Mouse (Mus musculus) intestine, embryonic 16.5 days (tissue): ENCODE results near the gene Ndufv3. TPM values are rescaled to one million over a fixed set of nuclear protein-coding genes. Genes with fewer than 3 reads are reported as not detected.

Source experiments
- ATAC-seq: fragments of 200-750 bp; cut with Nextera tagmentation; 2 replicates; pipeline ENCODE4 v1.8.0; 2017; ENCODE audit warnings: moderate TSS enrichment, moderate library complexity
- H3K27ac ChIP-seq: fragments of 300-500 bp; sonication (generic); 2 replicates; pipeline ENCODE4 v1.5.1; 2014; ENCODE audit warnings: mild to moderate bottlenecking, low read length
- H3K27me3 ChIP-seq: fragments of 300-500 bp; sonication (generic); replicated peaks from 2 replicates; pipeline ENCODE4 v1.6.1; 2014; ENCODE audit warnings: low read length, control low read depth, mixed read lengths; ENCODE audit not compliant: control insufficient read depth, insufficient read depth
- H3K36me3 ChIP-seq: fragments of 300-500 bp; sonication (generic); 2 replicates; pipeline ENCODE4 v1.6.1; 2014; ENCODE audit warnings: low read length, control low read depth; ENCODE audit not compliant: control insufficient read depth, insufficient read depth
- H3K4me1 ChIP-seq: fragments of 300-500 bp; sonication (generic); 2 replicates; pipeline ENCODE4 v1.6.1; 2014; ENCODE audit warnings: low read length, control low read depth, mixed read lengths; ENCODE audit not compliant: control insufficient read depth, insufficient read depth
- H3K4me2 ChIP-seq: fragments of 300-500 bp; sonication (generic); 2 replicates; pipeline ENCODE4 v1.6.1; 2014; ENCODE audit warnings: low read depth, low read length, control low read depth
- H3K4me3 ChIP-seq: fragments of 300-500 bp; sonication (generic); 2 replicates; pipeline ENCODE4 v1.5.1; 2014; ENCODE audit warnings: mild to moderate bottlenecking, low read length
- H3K9ac ChIP-seq: fragments of 300-500 bp; sonication (generic); 2 replicates; pipeline ENCODE4 v1.6.1; 2014; ENCODE audit warnings: low read depth, low read length
- H3K9me3 ChIP-seq: fragments of 300-500 bp; sonication (generic); 2 replicates; pipeline ENCODE4 v1.6.1; 2016; ENCODE audit warnings: low read length, control low read depth; ENCODE audit not compliant: control insufficient read depth
- WGBS: fragments of 180-500 bp; shearing (Covaris S2); extraction: QIAGEN DNeasy Blood & Tissue Kit; methylation state at CpG from one replicate; pipeline ENCODE4 v1.1.7; 2014; 5-methylcytosine and 5-hydroxymethylcytosine counted together
- polyA plus RNA-seq: library from polyadenylated mRNA; unstranded; fragments of >200 nt; fragmentation: Nextera tagmentation; extraction: Ambion mirVana; gene quantifications from 2 replicates; pipeline ENCODE4 v1.2.1, GENCODE M21; 2015

Ndufv3 gene
- polyA plus RNA-seq, 1 experiment from 2014 or later: 467 TPM

- Histone ChIP-seq H3K9me3 (no peaks in the 10 kb centered on the region), H3K36me3 (no peaks in the 10 kb centered on the region), H3K9ac (no peak overlapping the region), H3K4me2 (no peak overlapping the region), H3K27ac (no peak overlapping the region), H3K4me3 (no peak overlapping the region), H3K27me3 (no peaks in the 10 kb centered on the region), H3K4me1 (peaks cover 21% of the 10 kb centered on the region)
- ATAC-seq: no peak
- WGBS: 88% methylated on average over 11 of the region's 11 CpGs
These were observed 39.3 kb downstream of the Ndufv3 start for GRCm38 (mm10) chr17:31559021-31559789.

- H3K9ac ChIP-seq: peak overlapping the region; percentile 76
- ATAC-seq: 0 out of 2 replicates have a peak, but pooled peaks have one; percentile 0
- no peaks in the 10 kb centered on the region for H3K27me3 ChIP-seq
- H3K9me3 ChIP-seq: no peaks in the 10 kb centered on the region
- peak overlapping the region; percentile 81 for H3K4me2 ChIP-seq
- peak overlapping the region; percentile 51 for H3K4me3 ChIP-seq
- H3K36me3 ChIP-seq: no peaks in the 10 kb centered on the region
- 12% methylated on average over 12 of the region's 12 CpGs for WGBS
- H3K4me1 ChIP-seq: peaks cover 29% of the 10 kb centered on the region
- peak overlapping the region; percentile 86 for H3K27ac ChIP-seq
These were observed 43.7 kb downstream of the Ndufv3 start for GRCm38 (mm10) chr17:31563632-31564014.

- Histone ChIP-seq H3K4me2 (peak within 1 kb of the TSS; percentile 81), H3K4me3 (peak within 1 kb of the TSS; percentile 78), H3K4me1 (peaks cover 34% of the 10 kb centered on the region), H3K27ac (peak within 1 kb of the TSS; percentile 97), H3K27me3 (no peaks in the 10 kb centered on the region), H3K9ac (peak within 1 kb of the TSS; percentile 95), H3K36me3 (no peaks in the 10 kb centered on the region), H3K9me3 (no peaks in the 10 kb centered on the region)
- ATAC-seq: peak; percentile 94
- WGBS: 0% methylated on average over 67 of the region's 72 CpGs
These were observed 44.3 kb downstream of the Ndufv3 start, which contains the start of gene Pknox1 for GRCm38 (mm10) chr17:31564015-31564857. TSS of gene Pknox1 (plus strand) at chr17:31564734.

GRCm38 (mm10) chr17:31564858-31565140 is 44.9 kb downstream of the Ndufv3 start:
- ATAC-seq: no peak
- H3K9ac ChIP-seq: peak overlapping the region; percentile 95
- peak overlapping the region; percentile 97 for H3K27ac ChIP-seq
- H3K9me3 ChIP-seq: no peaks in the 10 kb centered on the region
- no peaks in the 10 kb centered on the region for H3K36me3 ChIP-seq
- peak overlapping the region; percentile 78 for H3K4me3 ChIP-seq
- H3K4me1 ChIP-seq: peaks cover 39% of the 10 kb centered on the region
- 2% methylated on average over 24 of the region's 44 CpGs for WGBS
- H3K4me2 ChIP-seq: peak overlapping the region; percentile 81; the same call in 1 of the 2 replicates
- H3K27me3 ChIP-seq: no peaks in the 10 kb centered on the region

DNA sequence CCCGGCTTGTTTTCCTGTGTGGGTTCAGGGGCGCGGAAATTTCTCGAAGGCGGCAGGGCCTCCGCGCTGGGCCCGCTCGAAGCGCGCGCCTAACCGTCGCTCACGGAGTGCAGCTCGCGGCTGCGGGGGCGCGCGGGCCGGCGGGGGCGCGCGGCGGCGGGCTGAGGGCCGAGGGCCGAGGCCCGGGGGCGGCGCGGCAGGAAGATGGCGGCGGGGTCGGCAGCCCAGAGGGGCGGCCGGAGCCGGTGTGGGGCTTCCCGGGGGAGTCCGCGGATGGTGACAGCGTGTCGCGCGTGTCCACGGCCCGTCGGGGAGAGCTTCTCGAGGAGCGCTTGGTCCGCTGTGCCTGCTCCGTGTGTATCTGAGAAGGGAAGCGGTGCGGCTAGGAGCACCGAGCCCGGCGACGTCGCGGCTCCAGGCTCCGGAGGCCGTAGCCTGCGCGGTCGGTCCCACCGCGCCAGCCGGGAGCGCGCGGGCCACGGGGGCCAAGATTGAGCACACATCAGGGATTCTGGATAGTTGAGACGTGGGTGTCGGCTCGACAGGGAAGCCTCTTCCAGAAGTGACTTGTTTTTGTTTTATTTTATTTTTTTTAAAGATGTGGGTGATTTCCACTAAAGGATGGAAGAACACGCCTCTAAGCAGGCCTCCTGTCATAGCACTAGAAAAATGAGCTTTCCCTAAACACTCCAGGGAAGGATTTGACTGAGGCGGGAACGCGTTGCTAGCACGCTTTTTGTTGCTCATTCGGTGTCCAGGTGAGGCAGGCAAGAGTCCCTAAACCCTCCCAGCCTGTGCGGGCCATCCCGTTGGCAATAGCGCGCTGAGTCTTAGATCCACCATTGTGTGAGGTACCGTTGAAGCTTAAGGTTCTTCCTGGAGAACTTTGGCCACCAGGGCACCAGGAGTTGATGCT is 45.5 kb downstream of the Ndufv3 start:
- peak; percentile 51 for ATAC-seq
- Histone ChIP-seq H3K9me3 (no peaks in the 10 kb centered on the region), H3K4me3 (peak overlapping the region; percentile 78), H3K4me1 (peaks cover 39% of the 10 kb centered on the region), H3K9ac (peak overlapping the region; percentile 95), H3K36me3 (no peaks in the 10 kb centered on the region), H3K27me3 (no peaks in the 10 kb centered on the region), H3K4me2 (peak overlapping the region; percentile 81), H3K27ac (peak overlapping the region; percentile 97)
- WGBS: under 1% methylated on average over 88 of the region's 88 CpGs

- Histone ChIP-seq H3K27ac (no peak overlapping the region), H3K9me3 (no peaks in the 10 kb centered on the region), H3K9ac (peak overlapping the region; percentile 95), H3K4me2 (peak overlapping the region; percentile 81), H3K27me3 (no peaks in the 10 kb centered on the region), H3K4me3 (peak overlapping the region; percentile 78), H3K4me1 (peaks cover 39% of the 10 kb centered on the region), H3K36me3 (no peaks in the 10 kb centered on the region)
- no peak for ATAC-seq
- 75% methylated on average over 6 of the region's 6 CpGs for WGBS
These were observed 46.4 kb downstream of the Ndufv3 start for GRCm38 (mm10) chr17:31566276-31566675.

DNA sequence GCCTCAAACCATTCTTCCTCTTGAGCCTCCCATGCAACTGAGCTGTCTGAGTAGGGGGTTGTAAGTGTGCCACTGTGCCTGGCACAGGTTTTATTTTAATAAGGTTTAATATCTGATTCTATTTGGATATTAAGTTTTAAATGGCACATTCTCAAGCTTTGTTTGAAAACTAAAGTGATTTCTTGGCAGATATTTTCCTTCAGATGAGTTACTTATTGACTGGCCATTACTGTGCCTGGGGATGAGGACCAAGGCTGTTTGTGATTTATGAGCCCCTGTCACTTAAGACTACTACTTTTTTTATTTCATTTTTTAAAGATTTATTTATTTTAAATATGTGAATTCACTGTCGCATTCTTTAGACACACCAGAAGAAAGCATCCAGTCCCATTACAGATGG is 49.8 kb downstream of the Ndufv3 start:
- H3K27ac ChIP-seq: no peak overlapping the region
- no peaks in the 10 kb centered on the region for H3K27me3 ChIP-seq
- no peaks in the 10 kb centered on the region for H3K9me3 ChIP-seq
- no peak overlapping the region for H3K4me3 ChIP-seq
- WGBS: 74% methylated on average over 1 of the region's 1 CpGs
- H3K36me3 ChIP-seq: no peaks in the 10 kb centered on the region
- no peak overlapping the region for H3K9ac ChIP-seq
- no peak overlapping the region for H3K4me2 ChIP-seq
- no peak for ATAC-seq
- H3K4me1 ChIP-seq: peaks cover 32% of the 10 kb centered on the region

GRCm38 (mm10) chr17:31570321-31570925 is 50.5 kb downstream of the Ndufv3 start:
- 80% methylated on average over 9 of the region's 9 CpGs for WGBS
- ATAC-seq: peak; percentile 62
- no peak overlapping the region for H3K9ac ChIP-seq
- no peak overlapping the region for H3K4me3 ChIP-seq
- H3K36me3 ChIP-seq: no peaks in the 10 kb centered on the region
- H3K4me2 ChIP-seq: no peak overlapping the region
- no peaks in the 10 kb centered on the region for H3K9me3 ChIP-seq
- H3K4me1 ChIP-seq: peaks cover 32% of the 10 kb centered on the region
- no peak overlapping the region for H3K27ac ChIP-seq
- H3K27me3 ChIP-seq: no peaks in the 10 kb centered on the region
